Mouse (Mus musculus) kidney, adult 2 months (tissue): ENCODE results near the gene March1. TPM values are rescaled to one million over a fixed set of nuclear protein-coding genes. Genes with fewer than 3 reads are reported as not detected.

ENCODE experiments used
- DNase-seq: peaks from one replicate; pipeline ENCODE4 v3.0.0; 2021
- H3K27ac ChIP-seq: fragments of 200-500 bp; 2 replicates; pipeline ENCODE4 v1.5.1; 2012; ENCODE audit warnings: low read depth, low read length, control low read depth, inconsistent platforms; ENCODE audit not compliant: insufficient read depth
- H3K27me3 ChIP-seq: fragments of 200-500 bp; replicated peaks from 2 replicates; pipeline ENCODE4 v1.6.1; 2012; ENCODE audit warnings: mild to moderate bottlenecking, moderate library complexity, low read length, inconsistent platforms; ENCODE audit not compliant: control insufficient read depth, insufficient read depth
- H3K36me3 ChIP-seq: fragments of 200-500 bp; 2 replicates; pipeline ENCODE4 v1.6.1; 2012; ENCODE audit warnings: mild to moderate bottlenecking, moderate library complexity, low read length, inconsistent platforms; ENCODE audit not compliant: control insufficient read depth, insufficient read depth
- H3K4me1 ChIP-seq: fragments of 200-500 bp; 2 replicates; pipeline ENCODE4 v1.6.1; 2011; ENCODE audit warnings: low read length; ENCODE audit not compliant: control insufficient read depth, insufficient read depth
- H3K4me3 ChIP-seq: fragments of 200-500 bp; 2 replicates; pipeline ENCODE4 v1.5.1; 2011; ENCODE audit warnings: mild to moderate bottlenecking, low read depth, low read length, control low read depth; ENCODE audit not compliant: insufficient read depth
- CTCF ChIP-seq: fragments of 200-500 bp; conservative IDR thresholded peaks from 2 replicates; pipeline ENCODE4 v1.5.1; 2011; ENCODE audit warnings: low read depth, mild to moderate bottlenecking, control low read depth, low read length, moderate library complexity, mixed read lengths; ENCODE audit not compliant: insufficient read depth, insufficient read length
- POLR2A ChIP-seq: fragments of 200-500 bp; IDR thresholded peaks from one replicate; pipeline ENCODE4 v1.6.1; 2011; ENCODE audit warnings: low read depth, low read length, control low read depth
- WGBS: fragments of 180-500 bp; shearing (Covaris S2); methylation state at CpG from one replicate; pipeline ENCODE4 v1.1.7; 2018; 5-methylcytosine and 5-hydroxymethylcytosine counted together
- polyA plus RNA-seq: library from polyadenylated mRNA; depleted of rRNA; stranded (reverse); fragments of >200 nt; gene quantifications from 2 replicates; pipeline ENCODE4 v1.2.3, GENCODE M21; 2012

Gene March1
- polyA plus RNA-seq, 1 experiment, result 1.6 TPM

DNA sequence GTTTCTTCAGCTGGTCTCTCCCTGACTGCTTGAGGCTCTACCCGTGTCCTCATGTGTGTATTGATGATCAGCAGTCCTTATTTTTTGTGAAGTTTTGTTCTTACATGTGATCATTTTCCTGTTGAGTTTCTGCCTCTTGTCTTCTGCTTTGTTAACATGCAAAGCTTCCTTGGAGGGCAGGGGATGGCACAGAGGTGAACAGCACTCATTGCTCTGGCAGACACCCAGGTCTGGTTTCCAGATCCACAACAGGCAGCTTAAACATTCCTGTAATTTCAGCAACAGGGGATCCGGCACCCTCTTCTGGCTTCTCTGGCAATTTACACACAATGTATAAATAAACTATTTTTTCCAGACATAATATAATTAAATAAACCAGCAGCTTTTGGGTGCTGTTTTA is 652.4 kb downstream of the March1 start:
- no peaks in the 10 kb centered on the region for H3K36me3 ChIP-seq
- H3K4me3 ChIP-seq, result no peak overlapping the region
- TF ChIP-seq CTCF, result no peak
- H3K27me3 ChIP-seq, result no peaks in the 10 kb centered on the region
- H3K27ac ChIP-seq, result no peak overlapping the region
- DNase-seq, result no peak
- H3K4me1 ChIP-seq, result no peaks in the 10 kb centered on the region
- 73% methylated on average over 2 of the region's 2 CpGs for WGBS

DNA sequence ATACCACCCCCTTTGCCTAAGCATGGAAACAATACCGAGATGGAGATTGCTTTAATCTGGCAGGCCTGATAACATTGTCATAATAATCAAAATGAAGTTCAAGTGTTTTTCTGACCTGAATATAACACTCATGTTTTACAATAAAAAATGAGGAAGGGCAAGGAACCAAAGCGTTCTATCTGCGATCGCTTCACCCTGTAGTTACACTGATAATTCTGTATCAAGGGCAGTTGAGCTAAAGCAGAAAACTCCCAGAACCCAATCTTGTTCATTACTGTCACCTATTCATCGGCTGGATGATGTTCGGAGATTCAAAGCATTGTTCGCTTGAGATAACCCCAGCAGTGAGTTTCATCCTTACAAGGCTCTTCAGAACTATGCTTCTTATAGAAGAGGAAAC is 700.1 kb downstream of the March1 start:
- H3K36me3 ChIP-seq, result no peaks in the 10 kb centered on the region
- no peak overlapping the region for H3K27ac ChIP-seq
- TF ChIP-seq CTCF (no peak), POLR2A (no peak)
- no peaks in the 10 kb centered on the region for H3K4me1 ChIP-seq
- no peaks in the 10 kb centered on the region for H3K27me3 ChIP-seq
- no peak for DNase-seq
- 95% methylated on average over 7 of the region's 7 CpGs for WGBS
- H3K4me3 ChIP-seq, result no peak overlapping the region

DNA sequence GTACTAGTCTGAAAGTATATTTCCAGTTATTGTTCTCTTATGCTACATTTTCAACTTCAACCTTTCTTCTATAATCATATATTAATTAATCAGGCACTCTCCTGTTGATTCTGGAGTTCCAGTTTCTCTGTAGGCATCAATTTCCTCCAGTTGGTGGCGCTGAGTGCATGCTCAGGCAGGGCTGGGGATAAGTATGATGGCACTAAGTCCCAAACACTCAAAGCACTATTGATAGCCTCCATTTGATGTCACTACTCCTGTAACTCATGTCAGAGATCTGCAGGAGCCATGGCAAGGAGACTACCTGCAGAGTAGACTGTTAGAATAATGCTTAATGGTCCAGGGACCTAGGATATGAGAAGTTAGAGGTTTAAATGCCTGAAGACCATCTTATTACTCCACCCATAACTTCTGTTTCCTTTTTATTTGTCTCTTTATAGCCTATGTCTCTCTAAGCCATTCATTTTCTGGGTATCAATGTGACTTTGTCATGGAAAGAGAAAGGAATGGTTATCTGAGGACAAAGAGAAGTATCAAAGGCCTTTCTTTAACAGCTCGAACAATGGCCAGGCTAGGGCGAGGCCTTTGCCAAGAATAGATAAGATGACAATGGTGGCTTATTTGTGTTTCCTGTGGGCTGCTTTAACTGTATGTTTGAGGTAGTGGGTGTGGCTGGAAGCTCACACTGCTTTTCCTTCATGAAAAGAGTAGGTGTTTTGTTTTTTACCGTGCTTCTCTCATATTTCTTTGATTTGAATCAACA is 705.5 kb downstream of the March1 start:
- no peak overlapping the region for H3K27ac ChIP-seq
- no peak overlapping the region for H3K4me3 ChIP-seq
- WGBS, result 58% methylated on average over 4 of the region's 4 CpGs
- DNase-seq, result peak; percentile 71
- H3K4me1 ChIP-seq, result no peaks in the 10 kb centered on the region
- H3K36me3 ChIP-seq, result no peaks in the 10 kb centered on the region
- TF ChIP-seq CTCF (peak; percentile 83), POLR2A (no peak)
- no peaks in the 10 kb centered on the region for H3K27me3 ChIP-seq

DNA sequence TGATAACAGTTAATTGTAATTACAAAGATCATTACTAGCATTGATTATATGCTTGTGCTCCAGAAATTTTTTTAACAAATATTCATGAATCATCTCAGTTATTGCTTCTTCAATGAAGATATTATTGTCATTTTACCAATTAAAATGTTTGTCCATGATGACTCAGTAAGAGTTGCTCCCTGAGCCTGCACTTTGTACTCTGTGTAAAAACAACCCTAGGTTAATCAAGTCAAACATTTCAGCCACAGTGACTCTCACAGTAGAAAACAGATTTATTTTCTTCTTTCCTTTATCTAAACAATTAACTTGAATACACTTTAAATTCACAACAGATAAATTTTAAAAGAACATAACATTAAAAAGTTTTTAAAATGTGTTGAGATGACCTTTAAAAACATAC is 708.7 kb downstream of the March1 start:
- H3K27me3 ChIP-seq, result no peaks in the 10 kb centered on the region
- H3K27ac ChIP-seq, result no peak overlapping the region
- H3K4me3 ChIP-seq, result no peak overlapping the region
- H3K36me3 ChIP-seq, result no peaks in the 10 kb centered on the region
- no peak for TF ChIP-seq CTCF
- no peak for TF ChIP-seq POLR2A
- H3K4me1 ChIP-seq, result no peaks in the 10 kb centered on the region
- DNase-seq, result peak; percentile 54

DNA sequence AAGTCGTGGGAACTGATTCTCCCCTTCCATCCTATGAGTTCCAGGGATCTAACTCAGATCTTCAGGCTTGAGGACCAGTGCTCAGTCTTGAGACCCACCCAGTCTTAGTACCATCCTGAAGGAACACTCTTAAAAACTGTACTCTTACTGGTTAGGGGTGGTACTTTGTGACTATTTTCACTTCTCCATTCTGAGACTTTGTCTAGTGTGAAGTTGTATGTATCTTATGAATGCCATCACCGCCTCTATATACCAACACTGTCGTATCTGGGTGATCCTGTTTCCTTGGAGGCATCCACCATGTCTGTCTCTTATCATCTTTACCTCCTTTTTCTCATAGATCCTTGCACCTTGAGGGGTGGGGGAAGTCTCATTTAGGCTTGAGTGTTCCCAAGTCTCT is 714.5 kb downstream of the March1 start:
- Histone ChIP-seq H3K36me3 (no peaks in the 10 kb centered on the region), H3K27ac (no peak overlapping the region), H3K4me1 (no peaks in the 10 kb centered on the region), H3K4me3 (no peak overlapping the region), H3K27me3 (no peaks in the 10 kb centered on the region; the same call in 1 of the 2 replicates)
- WGBS, result 77% methylated on average over 3 of the region's 3 CpGs
- no peak for TF ChIP-seq CTCF
- TF ChIP-seq POLR2A, result no peak
- no peak for DNase-seq

- TF ChIP-seq CTCF (no peak), POLR2A (no peak)
- no peak overlapping the region for H3K27ac ChIP-seq
- 65% methylated on average over 3 of the region's 3 CpGs for WGBS
- no peaks in the 10 kb centered on the region for H3K36me3 ChIP-seq
- H3K4me1 ChIP-seq, result no peaks in the 10 kb centered on the region
- no peak for DNase-seq
- no peaks in the 10 kb centered on the region; the same call in 1 of the 2 replicates for H3K27me3 ChIP-seq
- no peak overlapping the region for H3K4me3 ChIP-seq
Observed at GRCm38 (mm10) chr8:66334265-66334664, 716.6 kb downstream of the March1 start.

DNA sequence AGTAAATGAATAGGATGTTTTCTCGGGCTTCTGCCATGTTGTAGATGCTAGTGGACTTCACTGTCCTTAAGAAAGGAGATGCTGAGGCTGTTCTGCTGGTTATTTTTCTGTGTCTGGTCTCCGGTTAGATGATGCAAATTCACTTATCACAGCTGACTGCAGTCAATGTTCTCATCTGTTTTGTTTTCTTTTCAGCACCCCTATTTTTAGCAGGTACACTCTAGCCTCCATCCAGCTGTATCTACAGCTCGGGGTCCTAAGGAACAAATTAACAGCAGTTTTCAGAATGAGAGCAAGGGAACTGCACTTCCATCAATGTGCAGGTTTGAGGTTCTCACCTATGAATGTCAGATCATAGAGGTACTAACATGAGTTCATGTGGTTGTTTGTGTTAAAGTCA is 721.9 kb downstream of the March1 start:
- no peak for DNase-seq
- Histone ChIP-seq H3K4me3 (no peak overlapping the region), H3K4me1 (no peaks in the 10 kb centered on the region), H3K27ac (no peak overlapping the region), H3K36me3 (no peaks in the 10 kb centered on the region), H3K27me3 (no peaks in the 10 kb centered on the region)
- WGBS, result 68% methylated on average over 3 of the region's 3 CpGs
- no peak for TF ChIP-seq CTCF
- TF ChIP-seq POLR2A, result no peak

- WGBS, result 73% methylated on average over 1 of the region's 1 CpGs
- Histone ChIP-seq H3K36me3 (no peaks in the 10 kb centered on the region), H3K27ac (no peak overlapping the region), H3K27me3 (no peaks in the 10 kb centered on the region), H3K4me3 (no peak overlapping the region), H3K4me1 (no peaks in the 10 kb centered on the region)
- TF ChIP-seq CTCF (no peak), POLR2A (no peak)
- DNase-seq, result no peak
Observed at GRCm38 (mm10) chr8:66342928-66343327, 725.2 kb downstream of the March1 start.
